Mouse (Mus musculus) right cerebral cortex, postnatal 14 days (tissue): ENCODE data around the gene Thbd.

Experiments used
- DNase-seq: peaks from one replicate; pipeline ENCODE4 v3.0.0; 2022

The Thbd gene

DNA sequence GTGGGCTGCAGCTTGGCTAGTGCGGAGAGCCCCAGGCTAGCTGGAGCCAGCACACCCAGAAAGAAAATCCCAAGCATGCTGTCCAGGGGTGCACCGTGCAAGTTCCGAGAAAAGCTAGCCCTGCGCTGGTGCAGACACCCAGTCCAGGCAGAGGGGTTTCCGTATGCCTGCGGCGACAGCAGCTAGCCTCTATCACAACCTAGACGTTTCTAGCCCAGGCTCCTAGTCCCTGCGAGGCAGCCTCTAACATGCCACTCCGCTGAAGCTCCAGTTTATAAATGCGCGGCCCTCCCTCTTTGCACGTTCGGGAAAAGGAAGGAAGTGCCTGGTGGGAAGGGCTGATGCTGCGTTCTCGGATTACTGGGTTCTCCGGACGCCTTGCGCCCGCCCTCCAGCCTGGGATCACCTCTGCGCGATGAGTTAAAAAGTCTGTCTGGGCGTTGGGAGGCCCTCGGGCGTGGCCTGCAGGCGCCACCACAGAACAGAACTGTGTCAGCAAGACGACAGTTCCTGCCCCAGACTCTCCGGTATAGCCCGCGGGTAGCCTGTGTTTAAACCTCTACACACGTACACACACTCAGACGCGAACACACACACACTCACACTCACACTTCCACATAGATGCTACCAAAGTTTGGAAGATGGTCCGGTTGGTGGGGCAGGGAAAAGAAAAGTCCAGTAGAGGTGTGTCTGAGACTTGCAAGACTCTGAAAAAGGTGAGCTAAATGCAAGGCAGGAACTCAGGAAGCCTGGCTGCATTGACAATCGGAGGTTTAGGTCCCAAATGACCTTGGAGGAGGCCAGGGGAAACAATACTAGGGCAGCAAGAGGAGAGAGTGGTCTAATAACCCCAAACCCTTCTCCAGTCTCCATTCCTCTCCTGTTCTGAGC, at the start of gene Thbd:
TSS of gene Thbd (minus strand) at position 319 of the 891 bp plus-strand sequence.
- DNase-seq: no peak

- DNase-seq: no peak
These were observed 47.4 kb upstream of the Thbd start for GRCm38 (mm10) chr2:148455341-148455740.

GRCm38 (mm10) chr2:148454014-148454542, 46.1 kb upstream of the Thbd start:
- DNase-seq: no peak

- no peak for DNase-seq
These were observed 45.1 kb upstream of the Thbd start for GRCm38 (mm10) chr2:148453061-148453460.

- no peak for DNase-seq
These were observed 43.5 kb upstream of the Thbd start for GRCm38 (mm10) chr2:148451498-148451897.

DNA sequence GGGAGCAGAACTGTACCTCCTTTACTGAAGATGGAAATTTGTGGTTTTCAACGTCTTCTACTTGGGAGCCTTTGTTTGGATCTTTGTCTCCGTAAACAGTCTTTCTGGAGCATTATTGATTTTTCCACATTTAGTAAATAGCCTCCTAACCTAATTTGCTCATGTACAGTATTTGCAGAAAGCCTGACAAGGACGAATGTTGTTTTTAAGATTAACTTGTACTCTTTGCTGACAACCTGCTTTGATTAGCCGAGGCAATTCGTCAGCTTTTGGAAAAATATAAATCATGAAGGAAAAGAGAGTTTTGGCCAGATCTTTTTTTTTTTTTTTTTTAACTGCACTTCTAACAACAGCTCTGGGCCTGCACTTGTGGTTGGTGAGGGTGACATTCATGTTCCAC, 42.6 kb upstream of the Thbd start:
- DNase-seq: no peak

DNA sequence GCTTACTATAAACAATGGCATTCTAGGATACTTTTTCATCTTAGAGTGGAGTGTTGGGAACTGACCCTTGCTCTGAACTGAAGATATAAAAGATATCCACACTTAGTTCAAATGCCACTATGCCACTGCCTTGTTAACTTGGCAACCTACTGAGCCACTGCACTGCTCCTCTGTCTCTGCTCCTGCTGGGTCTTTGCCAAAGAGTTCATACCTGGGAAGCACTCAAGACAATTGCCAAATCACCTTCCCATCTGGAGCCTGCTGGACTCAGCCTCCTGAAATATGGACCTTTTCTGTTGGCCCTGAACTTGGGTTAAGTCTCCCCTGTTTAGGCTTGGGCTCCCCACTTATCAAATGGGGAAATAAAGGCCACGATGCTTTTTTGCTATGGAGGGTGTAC, 41.7 kb upstream of the Thbd start:
- DNase-seq: no peak

DNA sequence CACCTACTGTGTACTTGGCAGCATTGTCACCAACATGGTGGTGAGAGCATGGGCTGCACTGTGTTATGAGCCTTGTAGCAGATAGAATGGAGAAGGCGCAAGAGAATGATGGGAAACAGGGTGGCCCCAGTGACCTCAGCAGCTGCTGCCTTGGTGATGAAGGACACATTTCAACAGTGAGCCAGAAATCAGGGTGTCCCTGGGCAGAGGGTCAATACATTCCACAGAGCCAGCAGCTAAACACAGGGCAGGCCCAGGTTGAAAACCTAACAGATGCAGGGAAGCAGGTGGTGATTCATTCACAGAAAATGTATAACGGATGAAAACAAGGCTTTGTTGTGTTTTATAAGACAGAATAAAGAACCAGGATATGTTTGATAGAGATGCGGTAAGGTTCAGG, 38.5 kb upstream of the Thbd start:
- DNase-seq: no peak

- DNase-seq: no peak
These were observed 37.6 kb upstream of the Thbd start for GRCm38 (mm10) chr2:148445616-148446015.

DNA sequence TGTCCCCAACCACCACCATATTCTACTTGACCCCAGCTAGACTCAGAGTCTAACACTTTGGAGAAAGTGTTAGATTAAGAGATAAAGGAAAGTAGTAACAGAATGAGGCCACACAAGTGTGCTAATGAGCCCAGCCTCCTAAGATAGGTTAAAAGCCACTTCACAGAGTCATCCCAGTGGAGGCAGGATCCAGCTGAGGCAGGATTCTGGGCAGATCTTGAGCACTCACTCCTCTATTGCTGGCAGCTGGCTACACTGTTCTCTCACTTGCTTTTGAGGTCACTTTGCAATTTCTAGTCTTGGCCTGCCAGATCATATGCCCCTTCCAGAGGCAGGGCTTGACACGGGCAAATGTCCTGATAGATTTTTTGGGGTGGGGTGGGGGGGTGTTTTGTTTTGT, 36.5 kb upstream of the Thbd start:
- no peak for DNase-seq

- DNase-seq: no peak
These were observed 35.4 kb upstream of the Thbd start, which contains the start of gene Cd93 for GRCm38 (mm10) chr2:148443249-148443958. Cd93 (minus strand) TSS chr2:148443563.

GRCm38 (mm10) chr2:148442710-148443109, 34.7 kb upstream of the Thbd start:
- no peak for DNase-seq

DNA sequence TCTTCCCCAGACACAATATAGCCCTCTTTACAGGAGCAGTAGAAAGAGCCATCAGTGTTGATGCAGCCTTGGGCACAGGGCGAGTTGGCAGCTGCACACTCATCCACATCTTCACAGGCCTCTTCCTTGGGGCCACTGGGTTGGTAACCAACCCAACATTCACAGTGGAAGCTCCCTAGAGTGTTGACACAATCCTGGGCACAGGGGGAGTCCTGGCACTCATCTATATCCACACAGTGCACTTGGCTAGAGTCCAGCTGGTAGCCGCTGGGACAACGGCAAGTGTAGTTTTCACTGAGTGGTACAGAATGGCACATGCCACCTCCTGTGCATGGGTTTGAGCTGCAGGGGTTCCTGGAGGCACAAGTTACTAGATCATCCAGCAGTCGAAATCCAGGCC, 34.2 kb upstream of the Thbd start:
- no peak for DNase-seq

DNA sequence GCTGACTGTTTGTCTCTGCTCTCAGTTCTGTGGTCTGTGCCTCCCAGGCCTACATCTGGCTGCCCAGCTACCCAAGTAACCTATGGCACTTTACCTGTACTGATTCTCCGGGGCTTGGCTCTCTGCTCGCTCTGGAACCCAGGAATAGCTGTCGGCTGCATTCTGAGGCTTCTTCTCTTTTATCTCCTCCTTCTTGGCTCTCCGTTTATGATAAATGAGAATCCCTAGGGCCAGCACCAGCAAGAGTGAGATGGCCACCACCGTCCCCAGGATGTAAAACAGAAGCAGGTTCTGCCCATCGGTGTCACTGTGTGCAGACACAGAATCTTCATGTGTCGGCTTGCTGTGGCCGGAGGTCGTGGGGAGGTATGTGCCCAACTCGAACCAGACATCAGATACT, 33.4 kb upstream of the Thbd start:
- no peak for DNase-seq

DNA sequence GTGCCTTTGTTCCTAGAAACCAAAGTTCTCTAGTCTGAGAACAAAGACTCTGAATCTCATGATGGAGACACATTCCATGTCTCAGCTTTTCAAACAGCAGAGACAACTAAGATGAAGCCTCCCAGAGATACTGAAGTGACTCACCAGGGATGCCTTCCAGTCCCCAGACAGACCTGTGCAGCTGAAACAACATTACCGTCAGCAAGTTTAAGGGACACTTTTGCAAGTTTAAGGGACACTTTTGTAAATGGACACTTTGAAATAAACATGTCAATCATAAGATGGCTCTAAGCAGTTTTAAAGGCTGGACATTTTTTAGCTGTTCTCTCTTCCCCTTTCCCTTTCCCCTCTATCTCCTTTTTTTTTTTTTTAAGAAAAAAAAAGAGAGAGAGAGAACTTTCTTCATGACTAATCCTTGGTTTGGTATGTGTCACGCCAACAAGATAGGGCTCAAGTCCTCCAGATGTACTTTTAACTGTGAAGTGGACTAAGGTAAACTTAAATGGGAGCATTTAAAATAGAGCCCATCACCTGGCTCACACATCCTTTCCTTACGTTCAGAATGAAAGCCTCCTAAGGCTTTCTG, 31.8 kb upstream of the Thbd start:
- no peak for DNase-seq

- DNase-seq: no peak
These were observed 28.3 kb upstream of the Thbd start for GRCm38 (mm10) chr2:148436285-148436684.

DNA sequence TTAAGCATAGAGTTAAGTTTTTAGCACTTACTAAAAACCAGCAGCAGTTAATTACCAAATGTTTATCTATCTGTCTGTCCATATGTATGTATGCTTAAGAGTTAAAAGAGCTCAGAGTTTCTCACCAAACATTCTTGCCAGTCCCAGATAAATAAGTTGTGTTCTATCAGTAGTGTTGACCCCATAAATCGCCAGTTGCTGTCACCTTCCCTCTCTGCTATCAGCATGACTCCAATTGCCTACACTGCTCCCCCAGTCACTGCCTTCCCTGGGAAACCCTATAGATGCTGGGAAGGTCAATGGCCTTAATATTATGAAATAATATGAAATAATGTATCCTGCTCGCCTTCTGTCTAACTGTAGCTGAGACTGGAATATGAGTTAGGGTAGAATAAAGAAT, 24.4 kb upstream of the Thbd start:
- no peak for DNase-seq

GRCm38 (mm10) chr2:148430941-148431340, 23.0 kb upstream of the Thbd start:
- no peak for DNase-seq

- DNase-seq: no peak
These were observed 21.1 kb upstream of the Thbd start for GRCm38 (mm10) chr2:148429001-148429505.

- no peak for DNase-seq
These were observed 20.5 kb upstream of the Thbd start for GRCm38 (mm10) chr2:148428523-148428922.

- DNase-seq: no peak
These were observed 19.6 kb upstream of the Thbd start for GRCm38 (mm10) chr2:148427553-148427952.

- no peak for DNase-seq
These were observed 17.9 kb upstream of the Thbd start for GRCm38 (mm10) chr2:148425709-148426382.

- no peak for DNase-seq
These were observed 13.7 kb upstream of the Thbd start for GRCm38 (mm10) chr2:148421706-148422105.
